Mouse (Mus musculus): ENCODE measurements at regions not wholly inside any gene's neighbourhood (a gene's known extent, or its start where the extent isn't known, plus 50 kb on each side); places are given as distances from the start of the nearest gene placed in this dataset.

DNA sequence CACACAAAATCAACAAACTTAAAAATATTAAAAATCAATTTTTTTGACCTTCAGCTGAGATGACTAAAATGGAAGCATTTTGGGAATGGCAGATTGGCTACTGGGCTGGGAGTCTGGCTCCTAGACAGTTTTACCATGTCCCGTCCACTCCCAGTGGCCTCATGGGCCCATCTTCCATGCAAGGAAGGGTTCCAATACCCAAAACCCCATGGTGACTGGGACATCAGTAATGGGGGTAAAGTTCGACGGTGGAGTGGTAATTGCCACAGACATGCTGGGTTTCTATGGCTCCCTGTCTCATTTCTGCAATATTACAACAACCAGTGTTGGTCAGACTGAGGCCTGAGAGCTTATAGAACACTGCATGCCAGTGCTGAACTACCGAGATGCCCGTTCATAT is 82.2 kb downstream of the Il20rb start:
- DNase-seq (ENCODE audit: low spot score), result no peak

DNA sequence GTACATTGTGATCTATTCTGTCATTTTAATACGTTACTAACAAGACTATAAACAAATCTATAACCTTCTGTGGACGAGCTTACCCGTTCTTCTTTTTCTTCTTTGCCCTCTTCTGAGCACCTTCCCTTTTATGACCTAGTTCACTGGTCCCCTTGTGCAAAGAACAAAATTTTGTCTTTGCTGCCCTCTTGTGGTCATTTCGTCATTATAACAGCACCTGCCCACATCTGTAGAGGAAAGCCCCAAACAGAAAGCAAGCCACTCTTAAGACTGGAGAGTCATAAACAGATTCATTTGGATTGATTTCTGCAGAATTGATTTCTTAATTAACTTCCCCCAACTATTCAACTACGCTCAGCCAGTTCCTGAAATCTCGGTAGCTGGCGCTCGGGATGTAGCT is 86.2 kb downstream of the Il20rb start:
- peak; percentile 31 for DNase-seq (ENCODE audit: low spot score)

- DNase-seq (ENCODE audit: low spot score), result no peak
Measured at GRCm38 (mm10) chr9:100396340-100396910, 90.2 kb downstream of the Il20rb start.

DNA sequence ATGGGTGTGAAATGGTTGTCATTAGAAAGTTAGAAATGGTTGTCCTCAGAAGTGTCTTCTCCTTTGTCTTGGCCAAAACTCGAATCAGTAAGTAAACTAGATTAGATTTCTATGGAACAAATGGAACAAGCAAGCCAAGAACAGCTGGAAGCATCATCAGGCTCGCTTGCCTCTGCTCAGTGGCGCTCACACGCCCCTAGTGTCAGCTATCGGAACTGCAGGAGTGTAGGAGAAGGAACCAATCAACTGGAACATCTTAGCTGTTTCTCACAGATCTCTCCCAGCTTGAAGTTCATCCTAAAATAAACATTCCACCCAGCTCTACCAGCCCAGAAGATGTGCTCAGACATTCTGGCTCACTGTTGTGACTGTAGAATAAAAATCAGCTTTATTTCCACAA is 90.9 kb downstream of the Il20rb start:
- DNase-seq (ENCODE audit: low spot score), result peak; percentile 39

GRCm38 (mm10) chr9:100394632-100395031 is 92.0 kb downstream of the Il20rb start:
- DNase-seq (ENCODE audit: low spot score), result no peak

- DNase-seq (ENCODE audit: low spot score), result no peak
Measured at GRCm38 (mm10) chr9:100394166-100394565, 92.4 kb downstream of the Il20rb start.

DNA sequence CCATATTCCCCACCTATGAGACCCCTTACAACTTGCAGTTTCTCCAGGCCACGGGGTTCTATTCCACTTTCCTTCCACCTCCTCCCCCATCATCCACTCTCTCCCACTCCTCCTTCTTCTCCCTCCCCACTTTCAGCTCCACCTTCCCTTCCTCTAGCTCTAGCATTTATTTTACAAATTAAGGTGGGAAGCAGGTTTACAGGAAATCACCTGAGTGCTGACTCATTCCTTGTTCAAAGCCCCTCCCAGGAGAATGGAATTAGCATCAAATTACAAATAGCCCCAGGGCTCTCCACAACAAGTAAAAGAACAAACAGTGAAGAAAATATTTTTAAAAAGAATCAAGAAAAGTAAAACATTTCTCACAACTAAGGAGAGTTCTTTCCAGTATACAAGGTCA is 94.3 kb downstream of the Il20rb start:
- no peak for DNase-seq (ENCODE audit: low spot score)

GRCm38 (mm10) chr9:100391566-100392213 is 94.9 kb downstream of the Il20rb start:
- no peak for DNase-seq (ENCODE audit: low spot score)

GRCm38 (mm10) chr9:100388393-100388792 is 98.2 kb downstream of the Il20rb start:
- no peak for DNase-seq (ENCODE audit: low spot score)

DNA sequence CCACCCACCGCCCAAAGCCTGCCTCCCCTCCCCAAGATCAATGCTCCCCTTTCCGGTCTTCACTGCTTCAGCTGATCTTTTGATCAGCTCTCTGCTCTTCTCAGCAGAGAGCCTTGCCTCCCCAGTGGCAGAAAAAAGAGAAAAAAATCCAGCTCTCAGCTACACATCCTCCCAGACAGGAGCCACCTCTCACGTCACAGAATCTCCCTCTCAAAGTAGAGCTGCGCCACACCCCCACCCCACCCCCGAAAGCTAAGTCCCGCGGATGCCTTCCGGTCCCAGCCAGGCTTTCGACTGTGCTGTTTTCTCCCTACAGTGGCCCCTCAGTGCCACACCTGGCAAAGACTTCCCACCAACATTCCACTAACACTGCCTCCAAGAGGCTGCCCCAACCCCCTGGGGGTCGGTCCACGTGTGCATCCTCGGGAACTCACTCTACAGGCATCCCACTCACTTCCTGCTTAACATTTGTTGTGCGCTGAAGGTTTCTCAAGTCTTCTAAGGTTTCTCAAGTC is 99.4 kb downstream of the Il20rb start:
- no peak for DNase-seq (ENCODE audit: low spot score)

- DNase-seq (ENCODE audit: low spot score), result no peak
Measured at GRCm38 (mm10) chr9:100382492-100382891, 104.1 kb downstream of the Il20rb start.

DNA sequence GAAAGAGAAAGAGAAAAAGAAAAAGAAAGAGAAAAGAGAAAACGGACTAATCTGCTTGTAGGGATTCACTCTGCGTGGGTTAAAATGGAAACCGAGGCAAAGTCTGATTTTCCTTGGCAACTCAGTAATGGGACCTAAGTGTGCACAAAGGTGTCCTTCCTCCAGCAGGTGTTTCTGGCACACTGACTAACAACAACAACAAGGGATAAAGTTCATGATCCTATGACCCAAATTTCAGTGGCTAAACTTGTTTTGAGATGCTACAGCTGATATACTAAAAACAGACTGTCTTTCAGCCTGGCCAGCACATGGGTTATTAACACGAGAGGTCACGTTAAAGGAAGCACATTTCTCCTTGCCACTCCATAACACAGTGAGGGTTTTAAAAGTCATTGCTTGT is 116.7 kb downstream of the Il20rb start:
- no peak for DNase-seq (ENCODE audit: low spot score)

DNA sequence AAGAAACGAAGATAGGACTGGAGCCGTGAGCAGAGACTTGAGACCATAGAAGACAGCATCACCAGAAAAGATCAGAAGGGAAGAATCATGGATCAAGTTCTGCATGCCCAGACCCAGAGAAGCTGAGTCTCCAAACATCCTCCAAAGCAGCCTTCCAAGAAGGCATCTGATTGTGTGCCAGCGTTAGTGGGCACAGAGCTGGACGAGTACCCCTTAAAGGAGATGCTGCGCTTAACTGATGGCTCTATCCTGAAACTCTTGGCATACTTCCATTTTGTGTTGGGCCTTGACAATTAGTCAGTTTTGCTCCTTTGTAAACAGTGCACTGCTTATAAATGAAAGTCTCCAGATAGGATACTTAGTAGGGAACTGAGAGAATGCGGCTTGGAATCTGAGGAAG is 119.8 kb downstream of the Il20rb start:
- no peak for DNase-seq (ENCODE audit: low spot score)

- peak; percentile 4 for DNase-seq (ENCODE audit: low spot score)
Measured at GRCm38 (mm10) chr9:100359934-100360716, 126.5 kb downstream of the Il20rb start.

DNA sequence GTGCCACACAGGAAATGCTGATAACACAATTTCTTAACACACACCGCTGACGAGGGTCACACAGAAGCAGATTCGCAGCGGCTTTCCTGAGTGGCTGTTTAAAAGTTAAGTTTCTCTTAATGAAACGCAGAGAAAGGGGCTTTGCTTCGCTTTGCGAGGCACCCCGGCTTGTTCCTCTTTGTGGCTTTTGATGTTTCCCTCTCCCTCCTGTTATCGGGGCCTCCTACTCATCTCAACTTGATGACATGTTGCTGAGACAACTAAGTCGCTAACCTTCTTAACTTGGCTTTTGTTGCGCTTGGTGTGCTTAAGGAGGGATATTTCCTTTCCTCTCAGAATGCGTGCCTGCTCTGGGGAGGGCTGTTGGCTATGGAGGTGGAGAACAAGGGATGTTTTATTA is 129.0 kb downstream of the Il20rb start:
- no peak for DNase-seq (ENCODE audit: low spot score)

DNA sequence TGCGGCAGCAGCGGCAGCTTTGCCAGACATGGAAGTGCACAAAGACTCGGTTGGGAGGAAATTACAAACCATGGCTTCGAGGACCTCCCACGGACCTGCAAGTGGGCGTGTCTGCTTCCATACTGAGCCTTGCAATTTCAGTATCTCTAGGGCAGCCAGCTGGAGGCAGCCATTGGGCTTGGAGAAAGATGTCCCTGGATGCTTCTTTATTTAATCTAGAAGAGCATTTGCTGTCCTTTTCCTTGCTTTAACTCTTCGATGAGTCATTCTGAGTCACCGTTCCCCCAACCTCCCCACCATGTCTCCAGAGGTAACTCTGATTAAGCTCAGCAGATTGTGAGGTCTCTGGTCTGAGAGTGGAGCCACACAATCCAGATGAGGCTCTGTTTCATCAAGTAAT is 145.8 kb downstream of the Il20rb start:
- DNase-seq (ENCODE audit: low spot score), result no peak

DNA sequence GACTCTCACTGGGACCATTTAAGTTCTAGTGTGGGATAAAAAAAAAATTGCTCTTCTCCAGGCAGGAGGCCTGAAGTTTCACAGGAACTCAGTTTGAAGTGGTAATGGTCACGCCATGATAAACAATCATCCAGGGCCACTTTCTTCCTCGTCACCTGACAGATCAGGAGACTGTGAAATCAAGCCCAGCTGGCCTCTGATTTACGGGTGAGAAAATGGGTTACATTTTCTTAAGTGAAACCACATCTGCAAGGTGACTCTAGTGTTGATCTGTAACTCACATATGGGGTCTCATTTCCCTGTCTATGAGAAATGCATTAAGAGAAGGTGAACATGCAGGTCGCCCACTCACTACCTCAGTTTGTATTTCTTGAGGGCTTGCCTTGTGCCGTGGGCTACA is 178.8 kb downstream of the Il20rb start:
- no peak for DNase-seq (ENCODE audit: low spot score)

GRCm38 (mm10) chr9:100307364-100307763 is 179.2 kb downstream of the Il20rb start:
- DNase-seq (ENCODE audit: low spot score), result no peak

GRCm38 (mm10) chr9:100303762-100304161 is 182.8 kb downstream of the Il20rb start:
- DNase-seq (ENCODE audit: low spot score), result no peak

DNA sequence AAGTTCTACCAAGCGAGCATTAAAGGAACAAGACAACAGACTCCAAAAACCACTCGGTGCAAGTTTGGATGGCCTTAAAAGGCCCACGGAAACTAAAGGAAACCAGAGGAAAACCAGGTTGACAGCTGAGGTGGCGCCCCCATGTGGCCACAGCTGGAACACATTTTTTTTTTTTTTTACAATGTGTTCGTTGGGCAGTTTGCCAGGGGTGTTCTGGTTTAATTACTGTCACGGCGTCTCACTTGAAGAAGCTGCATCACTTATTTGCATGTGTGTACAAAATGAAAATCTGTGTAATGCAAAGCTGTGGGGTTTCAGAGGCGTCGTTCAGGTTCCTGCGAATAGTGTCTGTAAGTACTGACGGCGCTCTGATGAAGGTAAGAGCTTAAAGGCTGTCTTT is 185.0 kb downstream of the Il20rb start:
- DNase-seq (ENCODE audit: low spot score), result no peak

GRCm38 (mm10) chr9:100277361-100277760 is 209.2 kb downstream of the Il20rb start:
- no peak for DNase-seq (ENCODE audit: low spot score)

- no peak for DNase-seq (ENCODE audit: low spot score)
Measured at GRCm38 (mm10) chr9:100266528-100267387, 219.8 kb downstream of the Il20rb start.
